Mouse (Mus musculus) bone marrow, adult 2 months (tissue): Measurements from ENCODE around the gene Klf2. TPM values are rescaled to one million over a fixed set of nuclear protein-coding genes. Genes with fewer than 3 reads are reported as not detected.
A peak's percentile ranks its signal among the peaks of the same experiment; 100 is the strongest.

ENCODE experiments used
- H3K27ac ChIP-seq: fragments of 200-500 bp; 2 replicates; pipeline ENCODE4 v1.5.1; 2012; ENCODE audit warnings: low read depth, mild to moderate bottlenecking, control low read depth, inconsistent platforms, low read length; ENCODE audit not compliant: control insufficient read depth, poor library complexity, insufficient read depth
- H3K4me1 ChIP-seq: fragments of 200-500 bp; 2 replicates; pipeline ENCODE4 v1.6.1; 2011; ENCODE audit warnings: low read length; ENCODE audit not compliant: control insufficient read depth, insufficient read depth
- H3K4me3 ChIP-seq: fragments of 200-500 bp; replicated peaks from 2 replicates; pipeline ENCODE3; 2011; ENCODE audit warnings: mild to moderate bottlenecking, low read depth, low read length, control low read depth; ENCODE audit not compliant: control insufficient read depth
- CTCF ChIP-seq: fragments of 200-500 bp; IDR thresholded peaks from 2 replicates; pipeline ENCODE4 v1.5.1; 2011; ENCODE audit warnings: low read length, control low read depth; ENCODE audit not compliant: control insufficient read depth, insufficient read depth
- POLR2A ChIP-seq: fragments of 200-500 bp; IDR thresholded peaks from 2 replicates; pipeline ENCODE4 v1.6.1; 2011; ENCODE audit warnings: low read depth, mild to moderate bottlenecking, control low read depth, low read length, borderline replicate concordance; ENCODE audit not compliant: control insufficient read depth
- WGBS: fragments of 180-500 bp; shearing (Covaris S2); methylation state at CpG from one replicate; pipeline ENCODE4 v1.1.7; 2018; 5-methylcytosine and 5-hydroxymethylcytosine counted together
- polyA plus RNA-seq: library from polyadenylated mRNA; stranded (reverse); fragments of >200 nt; gene quantifications from 2 replicates; pipeline ENCODE4 v1.2.4, GENCODE M21; 2011; ENCODE audit warnings: low replicate concordance; ENCODE audit not compliant: missing spikeins, insufficient read depth, insufficient read length

Gene Klf2
- polyA plus RNA-seq, 1 experiment = 179 TPM

DNA sequence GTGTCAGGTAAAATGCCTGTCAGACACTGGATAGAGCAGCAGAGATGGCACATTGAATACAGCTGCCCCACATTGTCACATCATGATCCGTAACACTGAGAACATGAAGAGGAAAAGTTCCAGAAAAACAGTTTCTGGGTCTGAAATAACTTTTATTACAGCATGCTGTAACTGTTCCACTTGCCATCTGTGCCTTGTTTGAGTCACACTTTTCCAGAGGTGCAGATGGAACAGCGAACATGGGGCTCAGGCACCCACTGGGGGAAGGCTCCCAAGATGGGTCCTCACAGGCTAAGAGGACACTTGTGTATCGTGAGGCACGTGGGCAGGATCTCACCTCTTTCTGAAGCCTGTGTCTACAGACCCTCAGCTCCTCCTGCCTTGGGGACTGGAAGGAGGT, 43.9 kb downstream of the Klf2 start:
- no peak overlapping the region for H3K27ac ChIP-seq

DNA sequence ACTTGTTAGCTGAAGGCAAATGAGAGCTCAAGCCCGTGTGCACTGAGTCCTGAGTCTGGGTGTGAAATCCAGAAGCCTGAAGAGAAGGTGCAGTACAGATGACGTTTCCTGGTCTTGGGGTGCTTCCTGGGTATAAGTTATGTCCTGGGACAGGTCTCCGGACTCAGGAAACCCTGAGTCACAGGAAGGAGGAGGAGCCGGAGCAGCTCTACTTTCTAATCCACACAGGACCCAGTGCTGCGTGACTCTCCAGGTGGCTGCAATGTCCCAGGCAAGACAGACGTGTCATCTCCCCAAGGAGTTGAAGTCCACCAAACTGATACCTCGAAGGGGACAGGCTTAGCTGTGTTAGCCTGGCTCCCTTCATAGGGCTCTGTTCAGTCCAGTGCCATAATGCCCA, 44.6 kb downstream of the Klf2 start:
- WGBS = 51% methylated on average over 7 of the region's 7 CpGs
- Histone ChIP-seq H3K27ac (no peak overlapping the region), H3K4me3 (no peak overlapping the region), H3K4me1 (peaks cover 15% of the 10 kb centered on the region)
- no peak for TF ChIP-seq POLR2A
- TF ChIP-seq CTCF = no peak

More for the DNA sequence above, 43.9 kb downstream of the Klf2 start:
- Histone ChIP-seq H3K4me1 (peaks cover 17% of the 10 kb centered on the region), H3K4me3 (no peak overlapping the region)
- WGBS = 97% methylated on average over 4 of the region's 4 CpGs
- TF ChIP-seq CTCF (no peak), POLR2A (no peak)

DNA sequence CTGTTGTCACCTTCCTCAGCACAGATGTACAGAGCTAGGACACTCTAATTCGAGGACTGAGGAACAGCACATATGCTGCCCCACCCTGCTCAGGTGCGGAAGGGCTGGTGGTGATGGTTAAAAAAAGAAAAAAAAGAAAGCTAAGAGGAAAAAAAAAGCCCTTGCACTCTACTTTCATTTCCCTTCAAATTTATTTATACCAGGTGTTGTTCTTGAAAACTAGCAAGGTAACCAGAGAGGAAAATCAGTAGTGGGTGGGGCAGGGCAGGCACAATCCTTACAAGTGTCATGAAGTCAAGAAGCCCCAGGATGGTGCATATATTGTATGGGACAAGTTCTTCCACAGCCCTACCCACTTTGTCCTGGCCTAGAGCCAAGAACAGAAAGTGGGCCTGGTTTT, 46.2 kb downstream of the Klf2 start:
- Histone ChIP-seq H3K4me1 (peaks cover 7% of the 10 kb centered on the region; the same call in 1 of the 2 replicates), H3K4me3 (no peak overlapping the region), H3K27ac (peak overlapping the region; percentile 71; the same call in 1 of the 2 replicates)
- WGBS = 89% methylated on average over 2 of the region's 2 CpGs
- TF ChIP-seq CTCF (no peak), POLR2A (no peak)

DNA sequence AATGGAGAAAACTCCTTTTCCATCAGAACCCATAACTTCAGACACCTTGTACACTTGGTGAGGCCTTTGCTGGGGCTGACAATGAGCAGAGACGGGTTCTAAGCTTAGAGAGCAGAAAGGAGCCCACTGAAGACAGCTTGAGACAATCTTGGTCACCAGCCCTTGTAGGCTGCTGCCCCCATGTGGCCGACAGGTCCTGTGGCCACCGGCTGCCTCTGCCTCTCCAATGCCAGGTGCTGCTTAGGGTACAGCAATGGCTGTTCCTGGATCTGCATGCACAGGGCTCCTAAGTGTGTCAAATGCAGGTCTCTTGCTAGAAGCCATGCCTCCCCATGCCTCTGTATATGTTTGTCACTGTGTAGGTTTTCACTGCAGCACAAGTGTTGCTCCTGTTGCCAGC, 47.0 kb downstream of the Klf2 start:
- H3K27ac ChIP-seq = no peak overlapping the region
- TF ChIP-seq POLR2A (0 out of 2 replicates have a peak, but pooled peaks have one; percentile 28), CTCF (peak; percentile 97)
- WGBS = 3% methylated on average over 3 of the region's 3 CpGs

DNA sequence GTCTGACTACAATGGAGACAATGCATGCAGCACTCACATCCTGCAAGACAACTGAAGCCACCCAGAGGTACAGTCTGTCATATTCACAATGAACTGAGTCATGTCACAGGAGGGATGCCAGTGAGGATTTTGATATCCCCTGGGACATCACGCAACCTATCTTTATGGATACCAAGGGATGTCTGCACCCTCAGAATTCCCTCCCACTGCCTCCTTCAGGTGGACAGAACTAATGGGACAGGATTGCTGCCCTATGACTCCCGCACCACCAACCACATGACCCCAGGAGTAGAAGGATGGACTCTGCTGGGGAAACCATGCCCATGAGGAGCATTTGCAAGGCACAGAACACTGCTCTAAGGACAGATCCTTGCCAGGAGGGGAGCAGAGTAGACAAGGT, 47.6 kb downstream of the Klf2 start:
- no peak overlapping the region for H3K4me3 ChIP-seq
- WGBS = 92% methylated on average over 2 of the region's 2 CpGs

More for the DNA sequence above, 47.0 kb downstream of the Klf2 start:
- H3K4me3 ChIP-seq = no peak overlapping the region
- H3K4me1 ChIP-seq = peaks cover 7% of the 10 kb centered on the region; the same call in 1 of the 2 replicates

More for the DNA sequence above, 47.6 kb downstream of the Klf2 start:
- Histone ChIP-seq H3K27ac (no peak overlapping the region), H3K4me1 (peaks cover 5% of the 10 kb centered on the region; the same call in 1 of the 2 replicates)
- TF ChIP-seq POLR2A = no peak
- TF ChIP-seq CTCF = no peak

Other genes starting within 250 kb of the Klf2 start
- gene Olfr373, start 235.9 kb upstream of the Klf2 start, polyA plus RNA-seq = not detected in 2 replicates
- 0.18 and 0.30 TPM in 2 replicates for gene Olfr374, start 212.0 kb upstream of the Klf2 start, polyA plus RNA-seq
- gene Tpm4, start 184.1 kb upstream of the Klf2 start, polyA plus RNA-seq = 80.7 and 138 TPM in 2 replicates
- 36.5 and 38.5 TPM in 2 replicates for gene Rab8a, start 157.8 kb upstream of the Klf2 start, polyA plus RNA-seq
- 6.4 and 7.7 TPM in 2 replicates for gene Hsh2d, start 129.4 kb upstream of the Klf2 start, polyA plus RNA-seq
- not detected in 2 replicates for gene Cib3, start 106.2 kb upstream of the Klf2 start, polyA plus RNA-seq
- not detected in 2 replicates for gene Gm11034, start 105.4 kb upstream of the Klf2 start, polyA plus RNA-seq
- 34.8 and 47.9 TPM in 2 replicates for gene Fam32a, start 99.3 kb upstream of the Klf2 start, polyA plus RNA-seq
- 27.1 and 51.8 TPM in 2 replicates for gene Ap1m1, start 79.0 kb upstream of the Klf2 start, polyA plus RNA-seq
- gene Gm10282, start 13.8 kb upstream of the Klf2 start, polyA plus RNA-seq = 514 and 1,002 TPM in 2 replicates
- gene Eps15l1, start 102.4 kb downstream of the Klf2 start, polyA plus RNA-seq = 29.1 and 46.4 TPM in 2 replicates
- gene Calr3, start 124.8 kb downstream of the Klf2 start, polyA plus RNA-seq = not detected in 2 replicates
- 1.6 and 4.1 TPM in 2 replicates for gene 1700030K09Rik, start 124.8 kb downstream of the Klf2 start, polyA plus RNA-seq
- 36.2 and 57.2 TPM in 2 replicates for gene Cherp, start 156.2 kb downstream of the Klf2 start, polyA plus RNA-seq
- gene Slc35e1, start 173.6 kb downstream of the Klf2 start, polyA plus RNA-seq = 10.3 and 23.6 TPM in 2 replicates
- gene Med26, start 229.2 kb downstream of the Klf2 start, polyA plus RNA-seq = 2.9 and 8.0 TPM in 2 replicates